Comparison of ENCODE assay signal across 12 mouse cellular contexts in genomic region chr9:57774168-57774567, GRCm38 (mm10). TPM values are rescaled to one million over a fixed set of nuclear protein-coding genes. Genes with fewer than 3 reads are reported as not detected.
DNase-seq lines count a peak whose midpoint lies in the region; ATAC-seq and TF ChIP-seq lines count a peak whose summit lies in the region.
"Had no signal": no experiment of that assay in that cellular context is flagged by ENCODE, and none has a peak within 500 bp of the region (broad histone marks: within the 10 kb centered on the region; RNA-seq: fewer than 3 reads in every experiment).

No protein-coding gene starts in this region.

- H3K27ac ChIP-seq in lung, embryonic 14.5 days (ENCODE audit: low read depth) = no peak overlapping the region
- H3K27ac ChIP-seq: embryonic facial prominence, embryonic 13.5 days; intestine, embryonic 15.5 days had no signal

- peak; percentile 69 for DNase-seq in lung, embryonic 14.5 days
- no peak for DNase-seq in lung, adult 18-20 months
- peak; percentile 50 for DNase-seq in brain, adult 2 months (ENCODE audit: low read depth, low spot score)
- DNase-seq in retina, embryonic 14.5 days (ENCODE audit: low spot score) = peak; percentile 50
- no peak for DNase-seq in layer of hippocampus, postnatal 36 days
- DNase-seq in spleen, postnatal 14 days (ENCODE audit: low spot score in 2 of 2) = no peak
- DNase-seq: adrenal gland, postnatal 10 days; gastrocnemius, postnatal 25 days had no signal

- peaks cover 78% of the 10 kb centered on the region for H3K4me1 ChIP-seq in erythroblast, embryonic 14.5 days (ENCODE audit: control insufficient read depth)
- no peaks in the 10 kb centered on the region for H3K4me1 ChIP-seq in lung, embryonic 14.5 days (ENCODE audit: insufficient read depth)
- H3K4me1 ChIP-seq: embryonic facial prominence, embryonic 13.5 days had no signal

- H3K36me3 ChIP-seq in erythroblast, embryonic 14.5 days (ENCODE audit: control insufficient read depth) = peaks cover 15% of the 10 kb centered on the region
- no peaks in the 10 kb centered on the region for H3K36me3 ChIP-seq in lung, embryonic 14.5 days (ENCODE audit: insufficient read depth)
- H3K36me3 ChIP-seq: embryonic facial prominence, embryonic 13.5 days; intestine, embryonic 15.5 days had no signal

- 3% methylated on average over 1 of the region's 1 CpGs for WGBS in lung, embryonic 14.5 days

- peak overlapping the region; percentile 1 for H3K4me3 ChIP-seq in erythroblast, embryonic 14.5 days (replicated peaks)
- H3K4me3 ChIP-seq in lung, embryonic 14.5 days (ENCODE audit: low read depth, low read length) = no peak overlapping the region
- H3K4me3 ChIP-seq: embryonic facial prominence, embryonic 13.5 days; intestine, embryonic 15.5 days had no signal

- 0 out of 2 replicates have a peak, but pooled peaks cover 2% of the 10 kb centered on the region for H3K9me3 ChIP-seq in erythroblast, embryonic 14.5 days (ENCODE audit: control insufficient read depth, low read length)
- H3K9me3 ChIP-seq in lung, embryonic 14.5 days (ENCODE audit: low read depth, low read length) = no peaks in the 10 kb centered on the region
- H3K9me3 ChIP-seq: embryonic facial prominence, embryonic 13.5 days; intestine, embryonic 15.5 days had no signal

- H3K4me2 ChIP-seq in lung, embryonic 14.5 days = no peak overlapping the region
- H3K4me2 ChIP-seq: embryonic facial prominence, embryonic 13.5 days; intestine, embryonic 15.5 days had no signal

- no peak overlapping the region for H3K9ac ChIP-seq in lung, embryonic 14.5 days
- H3K9ac ChIP-seq: intestine, embryonic 15.5 days had no signal

- peak; percentile 47; the same call in 1 of the 2 replicates for TF ChIP-seq CTCF in lung, embryonic 14.5 days (IDR thresholded peaks at IDR 0.05; ENCODE audit: low read depth)

- no peak for ATAC-seq in erythroblast, adult 5-6 weeks (replicated peaks; ENCODE audit: low FRiP score, poor library complexity, severe bottlenecking)
- ATAC-seq in lung, embryonic 14.5 days (ENCODE audit: insufficient read depth) = 0 out of 2 replicates have a peak, but pooled peaks have one; percentile 15
- ATAC-seq: intestine, embryonic 15.5 days had no signal

- no peaks in the 10 kb centered on the region for H3K27me3 ChIP-seq in erythroblast, embryonic 14.5 days (ENCODE audit: control insufficient read depth)
- no peaks in the 10 kb centered on the region for H3K27me3 ChIP-seq in lung, embryonic 14.5 days (ENCODE audit: insufficient read depth, low read length)
- H3K27me3 ChIP-seq: embryonic facial prominence, embryonic 13.5 days; intestine, embryonic 15.5 days had no signal

RNA-seq across cellular contexts. Expression of gene Clk3, which starts 8.5 kb away (rescaled TPM):
- polyA plus RNA-seq in erythroblast, embryonic 14.5 days (2012) = 38.9 and 44.4 TPM in 2 replicates
- total RNA-seq in erythroblast, adult 5-6 weeks (2015; ENCODE audit: low replicate concordance) = 234 and 296 TPM in 2 replicates
- 403 and 420 TPM in 2 replicates for total RNA-seq in erythroblast, adult 5-6 weeks (2017; ENCODE audit: low replicate concordance)
- 58.1 and 72.7 TPM in 2 replicates for polyA plus RNA-seq in lung, embryonic 14.5 days (2014; fragmentation: Nextera tagmentation; extraction: Ambion mirVana)
- total RNA-seq in layer of hippocampus, postnatal 36 days (2021) = 10 to 100 TPM; 81.0 to 81.9 TPM

Comparison
In these comparisons a context has a peak if more than half of its experiments do, and no peak if none do; other contexts are left out.
1. DNase-seq: peak in lung, embryonic 14.5 days (single experiment), brain, adult 2 months (single experiment) and retina, embryonic 14.5 days (single experiment); none in lung, adult 18-20 months (0 of 2), layer of hippocampus, postnatal 36 days (0 of 2) and spleen, postnatal 14 days (0 of 2).